Mouse (Mus musculus) limb, embryonic 11.5 days (tissue): ENCODE measurements at regions not wholly inside any gene's neighbourhood (a gene's known extent, or its start where the extent isn't known, plus 50 kb on each side); places are given as distances from the start of the nearest gene placed in this dataset.

ENCODE experiments used
- ATAC-seq: fragments of 200-750 bp; cut with Nextera tagmentation; 2 replicates; pipeline ENCODE4 v1.8.0; 2017; ENCODE audit warnings: low read depth; ENCODE audit not compliant: insufficient number of reproducible peaks, low FRiP score, low TSS enrichment
- DNase-seq: peaks from one replicate; pipeline ENCODE4 v3.0.0-alpha.2; 2015; ENCODE audit warnings: low spot score
- H3K27ac ChIP-seq: fragments of 300-500 bp; sonication (generic); replicated peaks from 2 replicates; pipeline ENCODE4 v1.5.1; 2014; ENCODE audit warnings: low read depth, mild to moderate bottlenecking, low read length
- H3K27me3 ChIP-seq: fragments of 300-500 bp; sonication (generic); 2 replicates; pipeline ENCODE4 v1.6.1; 2014; ENCODE audit warnings: mild to moderate bottlenecking, low read length, mixed read lengths; ENCODE audit not compliant: control insufficient read depth, insufficient read depth
- H3K36me3 ChIP-seq: fragments of 300-500 bp; sonication (generic); 2 replicates; pipeline ENCODE4 v1.6.1; 2014; ENCODE audit warnings: mild to moderate bottlenecking, low read length, moderate library complexity, mixed read lengths; ENCODE audit not compliant: control insufficient read depth, insufficient read depth
- H3K4me1 ChIP-seq: fragments of 300-500 bp; sonication (generic); 2 replicates; pipeline ENCODE4 v1.6.1; 2014; ENCODE audit warnings: low read length, mixed read lengths; ENCODE audit not compliant: control insufficient read depth, insufficient read depth
- H3K4me2 ChIP-seq: fragments of 300-500 bp; sonication (generic); 2 replicates; pipeline ENCODE4 v1.6.1; 2014; ENCODE audit warnings: low read depth, mild to moderate bottlenecking, moderate library complexity; ENCODE audit not compliant: severe bottlenecking
- H3K4me3 ChIP-seq: fragments of 300-500 bp; sonication (generic); 2 replicates; pipeline ENCODE4 v1.5.1; 2014; ENCODE audit warnings: low read depth, low read length
- H3K9ac ChIP-seq: fragments of 300-500 bp; sonication (generic); 2 replicates; pipeline ENCODE4 v1.6.1; 2014; ENCODE audit warnings: mild to moderate bottlenecking, low read length
- H3K9me3 ChIP-seq: fragments of 300-500 bp; sonication (generic); 2 replicates; pipeline ENCODE4 v1.6.1; 2016; ENCODE audit warnings: low read length; ENCODE audit not compliant: control insufficient read depth
- WGBS: fragments of 180-500 bp; shearing (Covaris S2); extraction: QIAGEN DNeasy Blood & Tissue Kit; methylation state at CpG from one replicate; pipeline ENCODE4 v1.1.7; 2014; 5-methylcytosine and 5-hydroxymethylcytosine counted together

- H3K9ac ChIP-seq = no peak overlapping the region
- H3K27me3 ChIP-seq = no peaks in the 10 kb centered on the region
- H3K4me2 ChIP-seq = no peak overlapping the region
- no peak overlapping the region for H3K4me3 ChIP-seq
- no peak for ATAC-seq
- H3K27ac ChIP-seq = no peak overlapping the region
- H3K36me3 ChIP-seq = no peaks in the 10 kb centered on the region
- H3K4me1 ChIP-seq = no peaks in the 10 kb centered on the region
- no peak for DNase-seq
- no peaks in the 10 kb centered on the region for H3K9me3 ChIP-seq
- 56% methylated on average over 5 of the region's 5 CpGs for WGBS
Measured at GRCm38 (mm10) chr10:111575926-111576325, 69.8 kb downstream of the Phlda1 start.

DNA sequence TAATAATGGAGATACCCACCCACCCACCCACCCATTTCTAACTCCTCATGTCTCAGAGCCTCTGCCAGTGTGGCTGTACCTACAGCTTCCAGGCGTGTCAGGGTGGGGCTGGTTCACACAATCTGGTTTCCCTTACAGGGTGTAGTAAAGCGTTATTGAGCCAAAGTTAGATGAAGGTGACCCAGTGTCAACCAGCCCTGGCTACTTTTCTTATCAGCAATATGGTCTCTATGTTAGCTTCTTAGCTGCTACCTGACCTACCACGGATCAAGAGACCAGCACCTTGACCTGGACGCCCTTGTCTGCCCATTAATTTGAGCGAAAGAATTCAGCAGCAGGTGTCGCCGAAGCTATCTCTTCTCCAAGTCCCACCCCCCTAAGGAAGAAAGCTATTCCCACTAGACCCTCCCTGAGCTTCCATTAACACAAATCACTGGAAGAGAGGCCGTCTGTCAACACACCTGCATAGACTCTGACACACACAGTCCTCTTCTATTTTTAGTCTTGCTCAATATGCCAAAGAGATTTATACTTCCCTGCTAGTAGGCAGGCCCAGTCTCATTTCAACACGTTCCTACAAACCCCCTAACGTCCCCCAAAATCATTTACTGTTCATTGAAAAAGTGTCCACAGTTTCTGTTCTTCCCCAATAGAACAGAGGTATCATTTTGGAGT, 70.4 kb downstream of the Phlda1 start:
- Histone ChIP-seq H3K9me3 (no peaks in the 10 kb centered on the region), H3K4me3 (no peak overlapping the region), H3K4me1 (no peaks in the 10 kb centered on the region), H3K9ac (no peak overlapping the region), H3K36me3 (no peaks in the 10 kb centered on the region), H3K27me3 (no peaks in the 10 kb centered on the region), H3K4me2 (no peak overlapping the region), H3K27ac (no peak overlapping the region)
- WGBS = 81% methylated on average over 10 of the region's 10 CpGs
- no peak for DNase-seq
- no peak for ATAC-seq

DNA sequence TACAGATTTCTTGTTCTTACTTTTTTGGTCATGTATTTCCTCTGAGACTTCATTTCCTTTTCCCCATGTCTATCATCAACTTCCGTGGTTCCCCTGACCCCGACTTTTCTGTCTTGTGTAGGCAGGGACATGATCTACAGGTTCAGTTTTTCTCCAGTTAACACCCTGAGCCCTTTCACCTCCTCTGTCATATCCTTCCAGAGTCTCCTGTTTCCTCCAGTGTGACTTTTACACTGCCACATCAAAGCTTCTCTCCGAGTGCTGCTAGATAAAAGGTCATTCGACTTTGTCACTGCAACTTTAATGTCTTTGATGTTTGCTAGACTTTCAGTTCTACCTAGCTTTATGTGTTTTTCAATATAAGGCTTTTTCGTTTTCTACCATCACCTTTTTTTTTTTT, 72.5 kb downstream of the Phlda1 start:
- no peak overlapping the region for H3K9ac ChIP-seq
- H3K27me3 ChIP-seq = no peaks in the 10 kb centered on the region
- no peaks in the 10 kb centered on the region for H3K9me3 ChIP-seq
- H3K4me2 ChIP-seq = no peak overlapping the region
- no peak overlapping the region for H3K4me3 ChIP-seq
- H3K36me3 ChIP-seq = no peaks in the 10 kb centered on the region
- DNase-seq (no peak), ATAC-seq (no peak)
- no peak overlapping the region for H3K27ac ChIP-seq
- H3K4me1 ChIP-seq = no peaks in the 10 kb centered on the region
- WGBS = 23% methylated on average over 5 of the region's 5 CpGs

GRCm38 (mm10) chr10:111579481-111579880, 73.4 kb downstream of the Phlda1 start:
- no peak for DNase-seq
- Histone ChIP-seq H3K4me2 (no peak overlapping the region), H3K4me3 (no peak overlapping the region), H3K27ac (no peak overlapping the region), H3K4me1 (no peaks in the 10 kb centered on the region), H3K27me3 (no peaks in the 10 kb centered on the region), H3K9me3 (no peaks in the 10 kb centered on the region), H3K9ac (no peak overlapping the region), H3K36me3 (no peaks in the 10 kb centered on the region)
- 44% methylated on average over 2 of the region's 2 CpGs for WGBS
- ATAC-seq = no peak

GRCm38 (mm10) chr10:111580401-111581100, 74.5 kb downstream of the Phlda1 start:
- Histone ChIP-seq H3K9me3 (no peaks in the 10 kb centered on the region), H3K9ac (no peak overlapping the region), H3K4me3 (no peak overlapping the region), H3K27ac (no peak overlapping the region), H3K4me1 (no peaks in the 10 kb centered on the region), H3K4me2 (no peak overlapping the region), H3K36me3 (no peaks in the 10 kb centered on the region), H3K27me3 (no peaks in the 10 kb centered on the region)
- ATAC-seq (no peak), DNase-seq (no peak)
- WGBS = 51% methylated on average over 11 of the region's 11 CpGs

DNA sequence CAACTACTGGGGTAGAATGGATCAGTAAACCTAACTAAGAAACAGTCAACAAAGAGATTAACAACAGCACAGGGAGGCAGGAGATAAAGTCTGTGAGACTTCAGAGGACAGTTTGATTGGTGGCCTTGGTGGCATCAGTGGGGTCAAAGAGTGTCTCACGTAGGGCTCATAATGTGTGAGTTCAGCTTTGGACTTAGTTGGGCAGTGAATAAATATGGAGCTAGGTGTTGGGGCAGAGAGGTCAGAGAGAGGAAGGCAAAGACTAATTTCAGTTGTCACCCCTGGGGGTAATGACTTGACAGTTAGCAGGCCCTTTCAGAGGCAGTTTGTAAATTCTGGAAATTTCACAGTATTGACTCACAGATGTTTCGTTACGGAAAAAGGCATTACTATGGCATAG, 75.8 kb downstream of the Phlda1 start:
- no peak overlapping the region for H3K4me2 ChIP-seq
- no peak for ATAC-seq
- no peak for DNase-seq
- no peak overlapping the region for H3K9ac ChIP-seq
- no peaks in the 10 kb centered on the region for H3K4me1 ChIP-seq
- no peaks in the 10 kb centered on the region for H3K27me3 ChIP-seq
- no peaks in the 10 kb centered on the region for H3K36me3 ChIP-seq
- no peak overlapping the region for H3K27ac ChIP-seq
- WGBS = 44% methylated on average over 3 of the region's 3 CpGs
- H3K9me3 ChIP-seq = no peaks in the 10 kb centered on the region
- no peak overlapping the region for H3K4me3 ChIP-seq

- ATAC-seq (no peak), DNase-seq (no peak)
- no peak overlapping the region for H3K27ac ChIP-seq
- no peak overlapping the region for H3K4me2 ChIP-seq
- H3K4me3 ChIP-seq = no peak overlapping the region
- H3K9ac ChIP-seq = no peak overlapping the region
- H3K36me3 ChIP-seq = no peaks in the 10 kb centered on the region
- WGBS = 56% methylated on average over 14 of the region's 14 CpGs
- H3K4me1 ChIP-seq = no peaks in the 10 kb centered on the region
- H3K27me3 ChIP-seq = no peaks in the 10 kb centered on the region
- H3K9me3 ChIP-seq = no peaks in the 10 kb centered on the region
Measured at GRCm38 (mm10) chr10:111582321-111583123, 76.4 kb downstream of the Phlda1 start.

DNA sequence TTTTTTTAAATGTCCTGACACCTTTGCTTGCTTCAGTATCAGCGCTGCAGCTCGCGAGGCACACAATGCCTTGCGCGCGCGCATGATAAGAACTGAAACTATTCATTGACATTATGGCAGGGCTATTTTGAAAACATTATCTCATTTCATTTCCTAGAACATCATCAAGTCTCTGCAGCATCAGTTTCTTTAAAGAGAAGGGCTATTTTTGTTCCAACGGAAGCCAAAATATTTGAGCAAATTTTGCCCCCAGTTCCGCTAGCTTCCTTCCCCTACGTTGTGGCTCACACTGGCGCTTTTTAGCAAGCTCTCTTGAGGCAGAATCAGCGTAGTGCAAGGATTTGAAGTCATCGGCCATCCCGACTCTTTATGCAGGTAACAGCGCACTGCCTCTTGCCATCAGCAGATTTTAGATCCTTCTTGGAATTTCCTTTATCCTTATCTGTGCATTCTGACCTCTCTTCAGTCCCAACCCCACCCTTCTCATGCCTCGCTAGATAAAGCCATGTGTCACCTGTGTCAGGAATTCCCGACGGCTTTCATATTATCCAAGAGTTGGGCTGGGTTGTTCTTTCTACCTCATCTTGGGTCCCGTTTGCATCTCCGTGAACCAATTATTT, 77.1 kb downstream of the Phlda1 start:
- no peak overlapping the region for H3K4me2 ChIP-seq
- WGBS = 95% methylated on average over 20 of the region's 20 CpGs
- no peaks in the 10 kb centered on the region for H3K4me1 ChIP-seq
- no peak overlapping the region for H3K9ac ChIP-seq
- H3K27me3 ChIP-seq = no peaks in the 10 kb centered on the region
- H3K4me3 ChIP-seq = no peak overlapping the region
- no peaks in the 10 kb centered on the region for H3K9me3 ChIP-seq
- H3K36me3 ChIP-seq = no peaks in the 10 kb centered on the region
- DNase-seq (no peak), ATAC-seq (no peak)
- H3K27ac ChIP-seq = no peak overlapping the region
